Mouse (Mus musculus) erythroblast, embryonic 14.5 days (primary cell): ENCODE measurements around the gene Fam234a.

Experiments used
- GATA1 ChIP-seq: IDR thresholded peaks from 2 replicates; pipeline ENCODE4 v1.6.1; 2012; ENCODE audit warnings: low read length, inconsistent platforms, mixed read lengths
- TAL1 ChIP-seq: IDR thresholded peaks from 3 replicates; pipeline ENCODE4 v1.6.1; 2012; ENCODE audit warnings: low read length, inconsistent platforms, mixed read lengths

GRCm38 (mm10) chr17:26240990-26241389, 3.1 kb downstream of the Fam234a start:
- TF ChIP-seq TAL1 (no peak), GATA1 (no peak)
